In genomic region chr1:151342968-151343367, GRCm38 (mm10) we compare ENCODE assay signal across 8 mouse cellular contexts. TPM values are rescaled to one million over a fixed set of nuclear protein-coding genes. Genes with fewer than 3 reads are reported as not detected.
DNase-seq lines count a peak whose midpoint lies in the region; ATAC-seq and TF ChIP-seq lines count a peak whose summit lies in the region.

No protein-coding gene starts in this region.

- TF ChIP-seq CTCF in G1E (IDR thresholded peaks at IDR 0.05; ENCODE audit: low read depth, low read length): no peak

- WGBS in kidney, embryonic 15.5 days: 33% methylated on average over 6 of the region's 6 CpGs
- 59% methylated on average over 6 of the region's 6 CpGs for WGBS in midbrain, embryonic 10.5 days

- no peak for ATAC-seq in G1E (ENCODE audit: extremely low read depth, insufficient number of reproducible peaks, low FRiP score, poor library complexity, severe bottlenecking)
- ATAC-seq in kidney, embryonic 15.5 days (replicated peaks; ENCODE audit: low FRiP score): no peak
- ATAC-seq in frontal cortex, adult (ENCODE audit: low TSS enrichment): no peak

- intact Hi-C loops in left cerebral cortex, postnatal 14 days (cut with DNase I): loop anchor here (10.0 kb wide), 1 partner anchor 88 kb away; no protein-coding TSS in a partner anchor

- DNase-seq in 3134 (ENCODE audit: extremely low read depth, insufficient read length, low spot score) (peak; percentile 9), G1E (ENCODE audit: low spot score) (peak; percentile 13)
- peak; percentile 58 to 62 for DNase-seq in heart, adult 9 months (ENCODE audit: low spot score in 2 of 2)
- no peak for DNase-seq in midbrain, embryonic 10.5 days (ENCODE audit: low spot score)
- no peak for DNase-seq in thymus, postnatal 14 days
- DNase-seq in left cerebral cortex, postnatal 14 days (ENCODE audit: low spot score in 2 of 2): no peak

- peaks cover 12% of the 10 kb centered on the region for H3K36me3 ChIP-seq in G1E (replicated peaks)
- H3K36me3 ChIP-seq in kidney, embryonic 15.5 days: no peaks in the 10 kb centered on the region
- H3K36me3 ChIP-seq in midbrain, embryonic 10.5 days: no peaks in the 10 kb centered on the region

- H3K4me3 ChIP-seq in G1E (ENCODE audit: low read depth, low read length): peak overlapping the region; percentile 86
- peak overlapping the region; percentile 92 for H3K4me3 ChIP-seq in kidney, embryonic 15.5 days (replicated peaks)
- peak overlapping the region; percentile 95; the same call in 1 of the 2 replicates for H3K4me3 ChIP-seq in midbrain, embryonic 10.5 days

- no peaks in the 10 kb centered on the region for H3K9me3 ChIP-seq in G1E (replicated peaks)
- H3K9me3 ChIP-seq in kidney, embryonic 15.5 days (replicated peaks): no peaks in the 10 kb centered on the region
- no peaks in the 10 kb centered on the region for H3K9me3 ChIP-seq in midbrain, embryonic 10.5 days (replicated peaks)

- peak overlapping the region; percentile 95 for H3K27ac ChIP-seq in kidney, embryonic 15.5 days
- H3K27ac ChIP-seq in midbrain, embryonic 10.5 days (replicated peaks): no peak overlapping the region

- H3K4me2 ChIP-seq in kidney, embryonic 15.5 days: peak overlapping the region; percentile 75

- H3K9ac ChIP-seq in kidney, embryonic 15.5 days: peak overlapping the region; percentile 88; the same call in 1 of the 2 replicates

- peaks cover 54% of the 10 kb centered on the region for H3K4me1 ChIP-seq in G1E (ENCODE audit: insufficient read depth, low read depth, low read length)
- peaks cover 49% of the 10 kb centered on the region for H3K4me1 ChIP-seq in kidney, embryonic 15.5 days
- peaks cover 61% of the 10 kb centered on the region for H3K4me1 ChIP-seq in midbrain, embryonic 10.5 days

- no peaks in the 10 kb centered on the region for H3K27me3 ChIP-seq in G1E (ENCODE audit: insufficient read depth, low read length)
- no peaks in the 10 kb centered on the region for H3K27me3 ChIP-seq in kidney, embryonic 15.5 days
- H3K27me3 ChIP-seq in midbrain, embryonic 10.5 days (ENCODE audit: low read depth, poor library complexity, severe bottlenecking): no peaks in the 10 kb centered on the region

RNA-seq across cellular contexts. Expression of gene Ivns1abp, which starts 1.3 kb away (rescaled TPM):
- total RNA-seq in G1E (2014; fragmentation: Nextera tagmentation) (899 and 907 TPM in 2 replicates), G1E (2017) (1,364 and 1,435 TPM in 2 replicates)
- 182 and 230 TPM in 2 replicates for polyA plus RNA-seq in G1E (2012)
- 421 and 464 TPM in 2 replicates for polyA plus RNA-seq in kidney, embryonic 15.5 days (2015; fragmentation: Nextera tagmentation; extraction: Ambion mirVana)
- polyA plus RNA-seq in midbrain, embryonic 10.5 days (2016; fragmentation: Nextera tagmentation; extraction: Ambion mirVana): 407 and 414 TPM in 2 replicates
- total RNA-seq in left cerebral cortex, postnatal 14 days (2021): 100 to 1,000 TPM; 125 to 135 TPM

Comparison
In these comparisons a context has a peak if more than half of its experiments do, and no peak if none do; other contexts are left out.
1. DNase-seq: peak in 3134 (single experiment), G1E (single experiment) and heart, adult 9 months (2 of 2); none in midbrain, embryonic 10.5 days (single experiment), thymus, postnatal 14 days (single experiment) and left cerebral cortex, postnatal 14 days (0 of 2).
2. Peak in every context shown above with its lines, with median percentiles within 50 percentile points of each other: H3K4me3 ChIP-seq.